Mouse (Mus musculus): ENCODE results near the gene Megf11. TPM values are rescaled to one million over a fixed set of nuclear protein-coding genes. Genes with fewer than 3 reads are reported as not detected.
A peak's percentile ranks its signal among the peaks of the same experiment; 100 is the strongest.

Megf11 gene
- polyA plus RNA-seq, 1 experiment from 2014 or later = 0.56 TPM

DNA sequence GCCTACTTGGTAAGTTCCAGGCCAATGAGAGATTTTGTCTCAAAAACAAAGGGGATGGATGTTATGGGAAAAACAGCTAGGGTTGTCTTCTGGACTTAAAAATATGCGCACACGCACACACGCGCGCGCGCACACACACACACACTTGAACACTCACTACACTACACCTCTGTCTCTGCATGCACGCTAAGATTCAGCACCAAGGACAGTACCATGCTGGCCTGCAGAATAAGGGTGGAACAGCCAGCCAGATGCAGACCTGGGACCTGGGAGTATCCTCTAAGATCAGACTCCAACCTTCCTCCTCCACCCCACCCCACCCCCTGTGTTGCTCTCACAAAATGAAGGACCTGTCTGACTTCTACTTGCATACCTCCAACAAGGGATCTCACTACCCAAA, 239.1 kb downstream of the Megf11 start:
- Histone ChIP-seq H3K4me1 (ENCODE audit: insufficient read depth, low read depth, low read length) (no peaks in the 10 kb centered on the region), H3K4me3 (ENCODE audit: low read depth, low read length) (no peak overlapping the region), H3K9ac (replicated peaks; ENCODE audit: low read depth) (no peak overlapping the region), H3K4me2 (replicated peaks; ENCODE audit: low read depth, low read length) (no peak overlapping the region), H3K9me3 (ENCODE audit: low read length) (no peaks in the 10 kb centered on the region), H3K27me3 (replicated peaks; ENCODE audit: insufficient read depth, low read length) (no peaks in the 10 kb centered on the region), H3K36me3 (ENCODE audit: insufficient read depth, low read length) (no peaks in the 10 kb centered on the region), H3K27ac (ENCODE audit: low read length) (no peak overlapping the region)
- ATAC-seq = peak; percentile 52; the same call in 1 of the 2 replicates
- 64% methylated on average over 8 of the region's 8 CpGs for WGBS
- no peak for TF ChIP-seq CTCF (IDR thresholded peaks at IDR 0.05)
- no peak for TF ChIP-seq EP300 (IDR thresholded peaks at IDR 0.05)
- DNase-seq (ENCODE audit: low spot score) = peak; percentile 68

DNA sequence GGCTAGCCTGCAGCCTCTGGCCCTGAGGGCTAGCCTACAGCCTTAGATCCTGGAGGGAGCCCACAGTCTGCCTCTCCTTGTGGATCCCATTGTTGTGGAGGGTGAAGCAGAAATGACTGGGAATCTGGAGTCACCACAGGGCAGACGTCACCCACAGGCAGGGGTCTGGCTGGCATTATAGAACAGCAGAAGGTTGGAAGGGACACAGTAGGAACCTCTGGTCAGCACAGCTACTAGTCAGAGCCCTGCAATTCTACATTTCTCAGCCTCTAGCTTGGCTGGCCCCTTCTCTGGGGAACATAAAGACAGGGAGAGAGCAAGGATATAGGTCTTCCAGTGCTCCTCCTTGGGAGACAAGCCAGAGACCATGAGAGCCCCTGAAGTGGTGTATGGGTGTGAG, 244.4 kb downstream of the Megf11 start:
- Histone ChIP-seq H3K4me3 (ENCODE audit: low read depth, low read length) (no peak overlapping the region), H3K4me1 (ENCODE audit: insufficient read depth, low read depth, low read length) (no peaks in the 10 kb centered on the region), H3K36me3 (ENCODE audit: insufficient read depth, low read length) (no peaks in the 10 kb centered on the region), H3K27me3 (replicated peaks; ENCODE audit: insufficient read depth, low read length) (no peaks in the 10 kb centered on the region), H3K9ac (replicated peaks; ENCODE audit: low read depth) (no peak overlapping the region), H3K9me3 (ENCODE audit: low read length) (no peaks in the 10 kb centered on the region), H3K27ac (ENCODE audit: low read length) (no peak overlapping the region), H3K4me2 (replicated peaks; ENCODE audit: low read depth, low read length) (no peak overlapping the region)
- TF ChIP-seq CTCF (IDR thresholded peaks at IDR 0.05) = no peak
- no peak for TF ChIP-seq EP300 (IDR thresholded peaks at IDR 0.05)
- ATAC-seq (no peak), DNase-seq (ENCODE audit: low spot score) (no peak)
- 71% methylated on average over 1 of the region's 1 CpGs for WGBS

DNA sequence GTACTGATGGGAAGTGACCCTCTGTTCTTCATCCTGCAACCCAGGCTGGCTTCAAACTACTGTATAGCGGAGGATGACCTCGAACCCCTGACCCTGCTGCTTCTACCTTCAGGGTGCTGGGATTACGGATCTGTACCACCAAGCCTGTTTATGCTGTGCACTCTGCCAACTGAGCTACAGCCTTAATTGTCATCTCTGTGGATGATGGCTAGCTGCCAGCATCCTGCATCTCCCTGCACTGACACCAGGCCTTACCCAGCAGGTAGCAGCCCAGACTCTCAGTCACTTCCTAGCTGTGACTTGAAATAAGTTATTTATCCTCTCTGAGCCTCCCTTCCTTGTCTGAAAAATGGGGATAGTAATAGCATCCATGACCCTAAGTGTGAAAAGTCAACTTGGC, 247.7 kb downstream of the Megf11 start:
- Histone ChIP-seq H3K36me3 (ENCODE audit: insufficient read depth, low read length) (no peaks in the 10 kb centered on the region), H3K27ac (ENCODE audit: low read length) (no peak overlapping the region), H3K9me3 (ENCODE audit: low read length) (no peaks in the 10 kb centered on the region), H3K9ac (replicated peaks; ENCODE audit: low read depth) (no peak overlapping the region), H3K4me1 (ENCODE audit: insufficient read depth, low read depth, low read length) (no peaks in the 10 kb centered on the region), H3K4me2 (replicated peaks; ENCODE audit: low read depth, low read length) (no peak overlapping the region), H3K27me3 (replicated peaks; ENCODE audit: insufficient read depth, low read length) (0 out of 2 replicates have a peak, but pooled peaks cover 2% of the 10 kb centered on the region), H3K4me3 (ENCODE audit: low read depth, low read length) (no peak overlapping the region)
- no peak for ATAC-seq
- 90% methylated on average over 3 of the region's 3 CpGs for WGBS
- TF ChIP-seq EP300 (IDR thresholded peaks at IDR 0.05) (no peak), CTCF (IDR thresholded peaks at IDR 0.05) (no peak)
- DNase-seq (ENCODE audit: low spot score) = no peak

DNA sequence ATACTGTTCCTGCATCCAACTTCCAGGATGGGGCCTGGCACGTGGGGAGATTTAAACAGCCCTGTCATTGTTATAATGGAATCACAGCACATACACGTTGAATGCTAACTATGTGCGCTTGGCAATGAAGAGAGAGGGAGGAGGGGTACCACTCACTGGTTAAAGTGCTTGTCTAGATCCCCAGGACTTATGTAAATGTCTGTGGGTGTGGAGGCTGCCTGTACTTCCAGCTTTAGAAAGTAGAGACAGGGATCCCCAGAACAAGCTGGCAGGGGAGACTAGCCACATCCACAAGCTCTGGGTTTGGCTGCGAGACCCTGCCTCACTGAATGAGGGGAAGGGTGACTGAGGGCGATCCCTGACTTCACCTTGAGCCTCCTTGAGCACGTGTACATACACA, 250.7 kb downstream of the Megf11 start:
- H3K4me3 ChIP-seq (ENCODE audit: low read depth, low read length) = no peak overlapping the region
- no peaks in the 10 kb centered on the region for H3K36me3 ChIP-seq (ENCODE audit: insufficient read depth, low read length)
- no peak for ATAC-seq

DNA sequence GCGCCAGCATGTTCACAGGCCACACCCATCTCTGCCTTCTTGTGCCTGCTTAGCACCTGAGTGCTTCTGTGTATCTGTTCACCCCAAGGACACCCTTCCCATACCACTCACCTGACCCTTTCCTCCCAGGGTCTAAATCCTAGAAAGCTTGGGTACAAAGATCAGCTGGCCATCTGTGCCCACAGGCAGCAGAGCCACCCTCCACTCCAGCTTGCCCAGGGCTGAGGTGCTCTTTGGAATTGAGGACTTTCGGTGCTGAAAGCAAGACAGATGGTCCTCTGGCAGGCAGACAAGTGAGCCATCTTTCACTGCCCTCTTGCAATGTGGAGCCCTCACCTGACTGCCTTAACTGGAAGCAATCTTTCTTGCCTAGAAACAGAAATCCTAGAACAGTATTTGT, 251.5 kb downstream of the Megf11 start:
- WGBS = 79% methylated on average over 2 of the region's 2 CpGs
- Histone ChIP-seq H3K4me1 (ENCODE audit: insufficient read depth, low read depth, low read length) (no peaks in the 10 kb centered on the region), H3K27me3 (replicated peaks; ENCODE audit: insufficient read depth, low read length) (0 out of 2 replicates have a peak, but pooled peaks cover 2% of the 10 kb centered on the region), H3K9me3 (ENCODE audit: low read length) (no peaks in the 10 kb centered on the region), H3K4me3 (ENCODE audit: low read depth, low read length) (no peak overlapping the region), H3K27ac (ENCODE audit: low read length) (no peak overlapping the region), H3K36me3 (ENCODE audit: insufficient read depth, low read length) (no peaks in the 10 kb centered on the region), H3K9ac (replicated peaks; ENCODE audit: low read depth) (no peak overlapping the region), H3K4me2 (replicated peaks; ENCODE audit: low read depth, low read length) (no peak overlapping the region)
- DNase-seq (ENCODE audit: low spot score) (no peak), ATAC-seq (no peak)
- TF ChIP-seq CTCF (IDR thresholded peaks at IDR 0.05) = no peak
- TF ChIP-seq EP300 (IDR thresholded peaks at IDR 0.05) = no peak

More for the DNA sequence above, 250.7 kb downstream of the Megf11 start:
- no peak overlapping the region for H3K9ac ChIP-seq (replicated peaks; ENCODE audit: low read depth)
- no peaks in the 10 kb centered on the region for H3K9me3 ChIP-seq (ENCODE audit: low read length)
- no peak overlapping the region for H3K4me2 ChIP-seq (replicated peaks; ENCODE audit: low read depth, low read length)
- no peak for DNase-seq (ENCODE audit: low spot score)
- TF ChIP-seq EP300 (IDR thresholded peaks at IDR 0.05) (no peak), CTCF (IDR thresholded peaks at IDR 0.05) (no peak)
- 54% methylated on average over 6 of the region's 6 CpGs for WGBS
- no peaks in the 10 kb centered on the region for H3K4me1 ChIP-seq (ENCODE audit: insufficient read depth, low read depth, low read length)
- H3K27me3 ChIP-seq (replicated peaks; ENCODE audit: insufficient read depth, low read length) = 0 out of 2 replicates have a peak, but pooled peaks cover 2% of the 10 kb centered on the region
- no peak overlapping the region for H3K27ac ChIP-seq (ENCODE audit: low read length)

DNA sequence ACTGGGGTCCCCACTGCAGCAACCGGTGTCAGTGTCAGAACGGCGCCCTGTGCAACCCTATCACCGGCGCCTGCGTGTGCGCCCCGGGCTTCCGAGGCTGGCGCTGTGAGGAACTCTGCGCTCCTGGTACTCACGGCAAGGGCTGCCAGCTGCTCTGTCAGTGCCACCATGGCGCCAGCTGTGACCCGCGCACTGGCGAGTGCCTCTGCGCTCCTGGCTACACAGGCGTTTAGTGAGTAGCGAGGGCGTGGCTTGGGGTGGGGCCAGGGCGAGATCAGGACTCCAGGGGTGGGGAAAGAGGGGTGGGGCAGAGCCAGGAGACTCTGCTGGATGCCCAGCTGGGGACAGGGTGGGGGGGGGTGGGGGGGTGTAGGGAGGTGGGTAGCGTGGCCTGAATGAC, 252.8 kb downstream of the Megf11 start:
- H3K27me3 ChIP-seq (replicated peaks; ENCODE audit: insufficient read depth, low read length) = 0 out of 2 replicates have a peak, but pooled peaks cover 2% of the 10 kb centered on the region
- TF ChIP-seq CTCF (IDR thresholded peaks at IDR 0.05) = no peak
- no peak for TF ChIP-seq EP300 (IDR thresholded peaks at IDR 0.05)
- H3K9ac ChIP-seq (replicated peaks; ENCODE audit: low read depth) = no peak overlapping the region
- no peak overlapping the region for H3K4me3 ChIP-seq (ENCODE audit: low read depth, low read length)
- H3K4me2 ChIP-seq (replicated peaks; ENCODE audit: low read depth, low read length) = peak overlapping the region; percentile 33
- DNase-seq (ENCODE audit: low spot score) = peak; percentile 15
- no peaks in the 10 kb centered on the region for H3K36me3 ChIP-seq (ENCODE audit: insufficient read depth, low read length)
- ATAC-seq = no peak; the same call in 1 of the 2 replicates
- WGBS = 3% methylated on average over 22 of the region's 22 CpGs
- no peak overlapping the region for H3K27ac ChIP-seq (ENCODE audit: low read length)
- H3K9me3 ChIP-seq (ENCODE audit: low read length) = no peaks in the 10 kb centered on the region
- H3K4me1 ChIP-seq (ENCODE audit: insufficient read depth, low read depth, low read length) = no peaks in the 10 kb centered on the region

DNA sequence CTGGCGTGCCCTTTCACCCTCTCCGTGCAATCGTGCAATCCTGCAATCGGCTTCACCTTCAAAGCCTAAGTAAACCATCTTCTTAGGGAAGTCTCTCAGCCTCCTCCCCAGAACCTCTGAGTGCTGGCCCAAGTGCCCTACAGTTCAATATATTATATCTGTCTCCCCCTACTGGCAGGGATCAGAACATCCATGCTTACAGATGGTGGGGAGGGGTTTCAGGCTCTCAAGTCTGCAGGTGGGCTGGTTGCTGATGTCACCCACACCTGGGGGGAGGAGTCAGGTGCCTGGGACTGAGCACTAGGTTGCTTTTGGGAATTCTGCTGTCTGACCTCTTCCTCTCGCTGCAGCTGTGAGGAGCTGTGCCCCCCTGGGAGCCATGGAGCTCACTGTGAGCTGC, 254.2 kb downstream of the Megf11 start:
- Histone ChIP-seq H3K4me2 (replicated peaks; ENCODE audit: low read depth, low read length) (no peak overlapping the region), H3K27ac (ENCODE audit: low read length) (no peak overlapping the region), H3K27me3 (replicated peaks; ENCODE audit: insufficient read depth, low read length) (0 out of 2 replicates have a peak, but pooled peaks cover 2% of the 10 kb centered on the region), H3K9me3 (ENCODE audit: low read length) (no peaks in the 10 kb centered on the region), H3K4me3 (ENCODE audit: low read depth, low read length) (no peak overlapping the region), H3K9ac (replicated peaks; ENCODE audit: low read depth) (no peak overlapping the region), H3K36me3 (ENCODE audit: insufficient read depth, low read length) (no peaks in the 10 kb centered on the region), H3K4me1 (ENCODE audit: insufficient read depth, low read depth, low read length) (no peaks in the 10 kb centered on the region)
- TF ChIP-seq EP300 (IDR thresholded peaks at IDR 0.05) = no peak
- peak; percentile 81 for TF ChIP-seq CTCF (IDR thresholded peaks at IDR 0.05)
- 5% methylated on average over 5 of the region's 5 CpGs for WGBS
- ATAC-seq = no peak
- DNase-seq (ENCODE audit: low spot score) = peak; percentile 65
